Mouse (Mus musculus): ENCODE results near the gene Stip1. TPM values are rescaled to one million over a fixed set of nuclear protein-coding genes. Genes with fewer than 3 reads are reported as not detected.

The Stip1 gene
- total and polyA plus RNA-seq, 3 experiments, result 284 to 430 (median 370) TPM

- H3K4me1 ChIP-seq (ENCODE audit: control insufficient read depth in 1 of 2, insufficient read depth in 2 of 2, low read length in 2 of 2), result peaks cover 0 to 20% of the 10 kb centered on the region in 2 experiments; a peak in 3 of 4 replicates
- H3K27me3 ChIP-seq (ENCODE audit: control insufficient read depth in 1 of 2, insufficient read depth in 2 of 2, low read length in 2 of 2), result no peaks in the 10 kb centered on the region
- TF ChIP-seq CHD2 (IDR thresholded peaks at IDR 0.05; ENCODE audit: low read length) (no peak), CHD1 (IDR thresholded peaks at IDR 0.05; ENCODE audit: low read depth, low read length) (0 out of 2 replicates have a peak, but pooled peaks have one; percentile 61)
- H3K27ac ChIP-seq (ENCODE audit: control insufficient read depth, low read depth, low read length), result peak overlapping the region; percentile 91
- H3K36me3 ChIP-seq (ENCODE audit: control insufficient read depth in 1 of 2, insufficient read depth in 2 of 2, low read length in 2 of 2), result peaks cover 5 to 23% of the 10 kb centered on the region in 2 experiments
- H3K79me2 ChIP-seq (ENCODE audit: control insufficient read depth, insufficient read depth, low read length, poor library complexity), result peaks cover 37% of the 10 kb centered on the region
- H3K9me3 ChIP-seq (replicated peaks; ENCODE audit: insufficient read depth, low read length), result no peaks in the 10 kb centered on the region
- DNase-seq (ENCODE audit: low read depth, low spot score), result no peak
- peak overlapping the region; percentile 58 to 61; a peak in 3 of 4 replicates for H3K4me3 ChIP-seq (ENCODE audit: control insufficient read depth in 1 of 2, insufficient read depth in 1 of 2, low read depth in 2 of 2, low read length in 2 of 2)
- H3K9ac ChIP-seq (ENCODE audit: control insufficient read depth, low read depth, low read length, poor library complexity, severe bottlenecking), result peak overlapping the region; percentile 85
These were observed 1.4 kb upstream of the Stip1 start for GRCm38 (mm10) chr19:7041171-7041570.

GRCm38 (mm10) chr19:7040637-7041130, 917 bp upstream of the Stip1 start:
- peaks cover 5 to 23% of the 10 kb centered on the region in 2 experiments for H3K36me3 ChIP-seq (ENCODE audit: control insufficient read depth in 1 of 2, insufficient read depth in 2 of 2, low read length in 2 of 2)
- H3K4me1 ChIP-seq (ENCODE audit: control insufficient read depth in 1 of 2, insufficient read depth in 2 of 2, low read length in 2 of 2), result peaks cover 0 to 20% of the 10 kb centered on the region in 2 experiments; a peak in 3 of 4 replicates
- peak; percentile 76 for DNase-seq (ENCODE audit: low read depth, low spot score)
- peak overlapping the region; percentile 91 for H3K27ac ChIP-seq (ENCODE audit: control insufficient read depth, low read depth, low read length)
- H3K9ac ChIP-seq (ENCODE audit: control insufficient read depth, low read depth, low read length, poor library complexity, severe bottlenecking), result peak overlapping the region; percentile 85
- peak overlapping the region; percentile 58 to 61 for H3K4me3 ChIP-seq (ENCODE audit: control insufficient read depth in 1 of 2, insufficient read depth in 1 of 2, low read depth in 2 of 2, low read length in 2 of 2)
- no peaks in the 10 kb centered on the region for H3K27me3 ChIP-seq (ENCODE audit: control insufficient read depth in 1 of 2, insufficient read depth in 2 of 2, low read length in 2 of 2)
- peaks cover 39% of the 10 kb centered on the region for H3K79me2 ChIP-seq (ENCODE audit: control insufficient read depth, insufficient read depth, low read length, poor library complexity)
- no peaks in the 10 kb centered on the region for H3K9me3 ChIP-seq (replicated peaks; ENCODE audit: insufficient read depth, low read length)
- TF ChIP-seq JUND (IDR thresholded peaks at IDR 0.05; ENCODE audit: low read depth, low read length), result no peak
- TF ChIP-seq POLR2A (IDR thresholded peaks at IDR 0.05; ENCODE audit: control insufficient read depth in 1 of 2, insufficient read depth in 1 of 2, low read depth in 1 of 2, low read length in 2 of 2, poor library complexity in 1 of 2), result peak; percentile 36 to 54
- TF ChIP-seq MAFK (IDR thresholded peaks at IDR 0.05; ENCODE audit: borderline replicate concordance, low read depth, low read length), result no peak
- no peak; the same call in 1 of the 2 replicates for TF ChIP-seq MXI1 (IDR thresholded peaks at IDR 0.05; ENCODE audit: low read depth, low read length)
- no peak for TF ChIP-seq MAZ (IDR thresholded peaks at IDR 0.05; ENCODE audit: low read depth, low read length)
- TF ChIP-seq GATA1 (IDR thresholded peaks at IDR 0.05; ENCODE audit: low read depth, low read length), result no peak
- peak; percentile 39 for TF ChIP-seq SIN3A (IDR thresholded peaks at IDR 0.05; ENCODE audit: low read length)
- TF ChIP-seq KAT2A (conservative IDR thresholded peaks at IDR 0.05; ENCODE audit: low read depth, low read length), result no peak
- no peak for TF ChIP-seq EP300 (IDR thresholded peaks at IDR 0.05; ENCODE audit: low read depth in 1 of 2, low read length in 2 of 2)
- TF ChIP-seq TCF12 (IDR thresholded peaks at IDR 0.05; ENCODE audit: low read depth, low read length), result no peak
- TF ChIP-seq USF1 (IDR thresholded peaks at IDR 0.05; ENCODE audit: low read depth, low read length), result no peak
- 0 out of 2 replicates have a peak, but pooled peaks have one; percentile 27 for TF ChIP-seq MAX (IDR thresholded peaks at IDR 0.05; ENCODE audit: low read length)
- 0 out of 2 replicates have a peak, but pooled peaks have one; percentile 11 for TF ChIP-seq ETS1 (IDR thresholded peaks at IDR 0.05; ENCODE audit: low read depth, low read length)
